Mouse (Mus musculus) bone marrow, adult 2 months (tissue): ENCODE measurements around the gene Spata32. TPM values are rescaled to one million over a fixed set of nuclear protein-coding genes. Genes with fewer than 3 reads are reported as not detected.
A peak's percentile ranks its signal among the peaks of the same experiment; 100 is the strongest.

Source experiments
- H3K27ac ChIP-seq: fragments of 200-500 bp; 2 replicates; pipeline ENCODE4 v1.5.1; 2012; ENCODE audit warnings: low read depth, mild to moderate bottlenecking, control low read depth, inconsistent platforms, low read length; ENCODE audit not compliant: control insufficient read depth, poor library complexity, insufficient read depth
- H3K4me1 ChIP-seq: fragments of 200-500 bp; 2 replicates; pipeline ENCODE4 v1.6.1; 2011; ENCODE audit warnings: low read length; ENCODE audit not compliant: control insufficient read depth, insufficient read depth
- H3K4me3 ChIP-seq: fragments of 200-500 bp; replicated peaks from 2 replicates; pipeline ENCODE3; 2011; ENCODE audit warnings: mild to moderate bottlenecking, low read depth, low read length, control low read depth; ENCODE audit not compliant: control insufficient read depth
- CTCF ChIP-seq: fragments of 200-500 bp; IDR thresholded peaks from 2 replicates; pipeline ENCODE4 v1.5.1; 2011; ENCODE audit warnings: low read length, control low read depth; ENCODE audit not compliant: control insufficient read depth, insufficient read depth
- POLR2A ChIP-seq: fragments of 200-500 bp; IDR thresholded peaks from 2 replicates; pipeline ENCODE4 v1.6.1; 2011; ENCODE audit warnings: low read depth, mild to moderate bottlenecking, control low read depth, low read length, borderline replicate concordance; ENCODE audit not compliant: control insufficient read depth
- WGBS: fragments of 180-500 bp; shearing (Covaris S2); methylation state at CpG from one replicate; pipeline ENCODE4 v1.1.7; 2018; 5-methylcytosine and 5-hydroxymethylcytosine counted together
- polyA plus RNA-seq: library from polyadenylated mRNA; stranded (reverse); fragments of >200 nt; gene quantifications from 2 replicates; pipeline ENCODE4 v1.2.4, GENCODE M21; 2011; ENCODE audit warnings: low replicate concordance; ENCODE audit not compliant: missing spikeins, insufficient read depth, insufficient read length

The Spata32 gene
- polyA plus RNA-seq, 1 experiment, result not detected

DNA sequence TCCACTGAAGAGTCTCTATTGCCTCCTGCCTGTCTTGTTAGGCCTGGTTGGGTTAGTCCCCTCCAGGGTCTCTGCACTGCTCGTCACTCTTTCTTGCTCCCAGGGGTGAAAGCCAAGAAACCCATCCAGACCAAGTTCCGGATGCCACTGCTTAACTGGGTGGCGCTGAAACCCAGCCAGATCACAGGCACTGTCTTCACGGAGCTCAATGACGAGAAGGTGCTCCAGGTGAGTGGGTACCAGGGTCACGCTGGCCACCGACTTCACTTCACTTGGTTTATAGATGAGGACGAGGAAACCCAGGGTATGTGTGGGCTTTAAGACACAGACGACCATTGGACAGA, 24.4 kb downstream of the Spata32 start:
- Histone ChIP-seq H3K4me3 (no peak overlapping the region), H3K4me1 (no peaks in the 10 kb centered on the region), H3K27ac (no peak overlapping the region)
- WGBS, result 88% methylated on average over 9 of the region's 9 CpGs
- TF ChIP-seq CTCF, result no peak
- TF ChIP-seq POLR2A, result no peak

DNA sequence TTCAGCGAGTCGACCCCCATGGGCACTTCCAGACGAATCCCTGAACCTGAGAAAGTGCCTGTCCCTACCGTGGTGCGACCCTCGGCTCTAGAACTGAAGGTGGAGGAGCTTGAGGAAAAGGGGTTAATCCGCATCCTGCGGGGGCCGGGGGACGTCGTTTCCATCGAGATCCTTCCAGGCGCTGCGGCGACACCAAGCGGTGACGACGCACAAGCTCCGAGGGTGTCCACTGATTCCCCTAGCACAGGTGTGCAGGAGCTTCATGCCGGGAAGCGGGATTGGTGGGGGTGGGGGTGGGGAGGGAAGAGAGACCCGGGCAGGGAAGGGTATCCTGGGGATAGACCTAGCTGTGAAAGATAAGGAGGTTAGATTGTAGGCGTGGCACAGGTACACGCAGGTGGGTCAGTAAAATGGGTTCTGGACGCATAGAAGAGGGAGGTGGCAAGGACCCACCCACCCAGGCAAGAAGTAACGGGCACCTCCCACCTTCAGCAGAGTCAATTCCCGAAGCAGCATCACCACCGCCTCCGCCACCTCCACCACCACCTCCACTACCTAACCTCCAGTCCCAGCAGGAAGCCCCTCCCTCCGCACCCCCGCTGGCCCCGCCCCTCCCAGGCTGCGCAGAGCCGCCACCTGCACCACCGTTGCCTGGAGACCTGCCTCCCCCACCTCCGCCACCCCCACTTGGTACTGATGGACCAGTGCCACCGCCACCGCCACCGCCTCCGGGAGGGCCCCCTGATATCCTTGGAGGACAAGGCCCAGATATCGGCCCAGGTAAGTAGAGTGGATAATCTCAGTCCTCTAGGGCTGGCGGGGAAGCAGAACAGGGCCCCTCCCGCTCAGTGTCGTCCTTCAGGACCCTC, 25.0 kb downstream of the Spata32 start:
- no peaks in the 10 kb centered on the region for H3K4me1 ChIP-seq
- TF ChIP-seq POLR2A (no peak), CTCF (no peak)
- no peak overlapping the region for H3K27ac ChIP-seq
- no peak overlapping the region for H3K4me3 ChIP-seq
- 89% methylated on average over 44 of the region's 44 CpGs for WGBS

DNA sequence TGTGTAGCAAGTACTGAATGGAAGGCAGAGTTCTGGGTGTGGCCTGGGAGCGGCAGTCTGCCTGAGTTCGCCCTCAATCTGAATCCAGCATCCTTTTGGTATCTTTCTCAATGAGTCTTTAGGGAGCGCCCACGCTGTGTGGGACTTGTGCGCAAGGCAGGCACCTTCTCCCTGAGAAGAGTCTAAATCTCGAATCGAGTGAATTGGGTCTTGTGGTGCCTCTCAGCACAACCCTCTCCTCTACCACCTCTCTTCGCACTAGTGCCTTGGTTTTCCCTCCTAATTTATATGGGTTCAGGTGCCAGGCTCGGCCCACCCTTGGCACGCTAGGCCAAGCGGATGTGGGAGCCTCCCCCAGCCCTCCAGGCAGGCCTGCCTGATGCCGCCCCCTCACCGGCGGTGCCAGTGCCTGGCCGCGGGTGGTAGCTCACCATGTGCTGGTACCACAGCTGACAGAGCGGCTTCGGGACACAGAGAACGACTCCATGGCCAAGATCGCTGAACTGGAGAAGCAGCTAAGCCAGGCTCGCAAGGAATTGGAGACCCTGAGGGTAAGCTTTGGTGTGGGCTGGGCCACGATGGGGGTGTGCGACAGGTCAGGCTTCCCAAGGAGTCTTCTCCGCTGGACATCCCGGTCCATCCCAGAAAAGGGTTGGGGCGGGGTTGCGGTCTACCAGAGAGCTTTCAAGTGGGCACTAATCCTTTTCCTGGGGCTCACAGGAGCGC, 25.8 kb downstream of the Spata32 start:
- WGBS, result 86% methylated on average over 28 of the region's 28 CpGs
- H3K27ac ChIP-seq, result no peak overlapping the region

DNA sequence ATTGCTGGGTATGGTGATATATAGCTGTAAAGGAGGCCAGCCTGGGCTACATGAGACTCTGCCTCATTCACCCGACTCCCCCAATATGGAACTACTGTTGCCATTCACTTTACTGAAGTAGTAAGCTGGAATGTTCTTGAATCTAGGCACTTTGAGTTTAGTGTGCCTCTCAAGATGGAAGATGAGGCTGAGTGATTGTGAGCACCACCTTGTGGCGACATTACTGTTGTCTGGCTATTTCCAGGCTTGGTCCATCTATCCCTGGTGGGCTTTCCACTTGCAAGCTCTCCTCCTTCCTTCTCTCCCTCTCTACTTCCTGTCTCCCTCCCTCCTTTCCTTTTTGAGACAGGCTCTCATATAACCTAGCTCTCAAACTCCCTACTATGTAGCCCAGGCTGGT, 33.3 kb downstream of the Spata32 start:
- H3K27ac ChIP-seq, result no peak overlapping the region
- no peak overlapping the region for H3K4me3 ChIP-seq
- 60% methylated on average over 2 of the region's 2 CpGs for WGBS
- peaks cover 1% of the 10 kb centered on the region; the same call in 1 of the 2 replicates for H3K4me1 ChIP-seq
- peak; percentile 54 for TF ChIP-seq CTCF
- no peak for TF ChIP-seq POLR2A

More for the DNA sequence above, 25.8 kb downstream of the Spata32 start:
- no peaks in the 10 kb centered on the region for H3K4me1 ChIP-seq
- no peak overlapping the region for H3K4me3 ChIP-seq
- no peak for TF ChIP-seq CTCF
- TF ChIP-seq POLR2A, result no peak

DNA sequence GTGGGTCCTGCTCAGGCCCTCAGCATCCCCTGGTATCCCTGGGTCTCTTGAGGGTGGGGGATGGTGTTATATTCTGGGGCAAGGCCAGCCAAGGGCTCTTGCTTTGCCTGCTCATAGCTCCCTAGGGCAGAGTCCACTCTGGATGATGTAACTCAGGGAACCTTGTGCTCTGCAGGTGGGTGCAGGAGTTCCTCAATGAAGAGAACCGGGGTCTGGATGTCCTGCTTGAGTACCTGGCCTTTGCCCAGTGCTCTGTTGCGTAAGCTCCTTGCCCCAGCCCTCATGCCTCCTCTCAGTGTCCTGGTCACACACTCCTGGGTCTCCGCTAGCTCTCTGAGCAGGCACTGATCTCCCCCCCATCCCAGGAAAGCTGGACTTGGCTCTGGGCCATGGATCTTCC, 36.3 kb downstream of the Spata32 start:
- Histone ChIP-seq H3K4me3 (no peak overlapping the region), H3K4me1 (peaks cover 3% of the 10 kb centered on the region; the same call in 1 of the 2 replicates), H3K27ac (no peak overlapping the region)
- TF ChIP-seq CTCF (no peak), POLR2A (no peak)
- 74% methylated on average over 3 of the region's 3 CpGs for WGBS

DNA sequence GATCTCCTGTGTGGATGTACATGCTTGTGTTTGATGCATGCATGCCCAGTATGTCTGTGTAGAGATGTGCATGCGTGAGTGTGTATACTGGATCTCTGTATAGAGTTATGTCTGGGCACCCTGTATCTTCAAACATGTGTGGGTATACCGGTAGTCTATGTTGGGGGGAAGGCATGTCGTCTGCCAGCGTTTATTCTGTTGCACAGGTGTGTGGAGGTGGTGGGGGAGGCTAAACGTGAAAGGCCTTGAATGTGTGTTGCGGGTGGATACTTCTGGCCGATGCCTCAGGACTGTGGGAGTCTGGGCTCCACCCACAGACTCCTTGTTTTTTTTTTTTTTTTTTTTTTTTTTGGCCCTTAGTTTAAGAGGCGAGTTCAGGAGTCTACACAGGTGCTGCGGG, 36.9 kb downstream of the Spata32 start:
- no peak for TF ChIP-seq POLR2A
- no peak for TF ChIP-seq CTCF
- no peak overlapping the region for H3K4me3 ChIP-seq
- peaks cover 5% of the 10 kb centered on the region; the same call in 1 of the 2 replicates for H3K4me1 ChIP-seq
- no peak overlapping the region for H3K27ac ChIP-seq
- WGBS, result 86% methylated on average over 9 of the region's 9 CpGs

DNA sequence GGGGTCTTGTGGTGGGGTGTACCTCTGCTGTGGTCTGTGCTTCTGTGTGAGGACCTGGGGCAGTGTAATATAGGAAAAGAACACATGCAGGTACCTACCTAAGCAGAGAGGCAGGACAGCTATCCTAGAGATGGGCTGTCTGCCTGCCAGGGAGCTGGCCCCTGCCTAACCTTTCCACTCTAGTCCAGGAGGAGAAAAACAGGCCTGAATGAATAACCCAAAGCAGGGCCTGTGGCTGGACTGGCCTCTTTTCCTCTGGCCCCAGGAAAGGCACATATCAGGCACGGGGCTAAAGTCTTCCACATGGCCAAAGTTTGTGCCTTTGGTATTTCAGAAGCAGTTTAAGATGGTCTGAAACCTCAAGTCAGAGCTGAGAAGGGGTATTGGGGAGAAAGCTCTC, 37.8 kb downstream of the Spata32 start:
- Histone ChIP-seq H3K4me3 (no peak overlapping the region), H3K27ac (no peak overlapping the region), H3K4me1 (peaks cover 7% of the 10 kb centered on the region; the same call in 1 of the 2 replicates)
- WGBS, result 62% methylated on average over 1 of the region's 1 CpGs
- TF ChIP-seq CTCF (no peak), POLR2A (no peak)

DNA sequence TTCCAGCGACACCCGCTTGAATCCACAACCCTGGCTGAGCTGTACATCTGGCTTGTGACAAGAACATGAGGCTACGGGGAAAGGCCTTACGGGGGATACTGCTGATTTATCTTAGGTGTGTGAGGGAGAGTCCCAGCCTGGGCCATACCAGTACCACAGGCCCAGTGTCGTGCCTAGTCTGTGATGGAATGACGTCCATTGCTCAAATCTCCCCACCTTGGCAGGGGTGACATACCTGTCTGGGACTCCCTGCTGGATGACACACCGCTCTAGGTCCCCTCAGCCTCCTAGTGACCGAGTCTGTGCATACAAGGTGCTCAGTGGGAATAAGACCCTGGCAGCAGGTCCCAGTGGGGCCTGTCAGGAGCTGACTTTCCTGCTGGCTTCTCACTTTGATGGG, 39.5 kb downstream of the Spata32 start:
- TF ChIP-seq POLR2A (no peak), CTCF (no peak)
- WGBS, result 89% methylated on average over 8 of the region's 8 CpGs
- Histone ChIP-seq H3K4me1 (peaks cover 10% of the 10 kb centered on the region), H3K27ac (peak overlapping the region; percentile 27), H3K4me3 (no peak overlapping the region)
